Mouse (Mus musculus) layer of hippocampus, postnatal 36 days (tissue): ENCODE data around the gene H2-M11. TPM values are rescaled to one million over a fixed set of nuclear protein-coding genes. Genes with fewer than 3 reads are reported as not detected.

Experiments
- DNase-seq, 2 experiments: peaks; one replicate each; pipeline ENCODE4 v3.0.0; 2022
- total RNA-seq, 2 experiments: library from RNA; stranded (reverse); gene quantifications; 2 replicates each; pipeline ENCODE4 v1.2.3; 2021

Gene H2-M11
- not detected for total RNA-seq

DNA sequence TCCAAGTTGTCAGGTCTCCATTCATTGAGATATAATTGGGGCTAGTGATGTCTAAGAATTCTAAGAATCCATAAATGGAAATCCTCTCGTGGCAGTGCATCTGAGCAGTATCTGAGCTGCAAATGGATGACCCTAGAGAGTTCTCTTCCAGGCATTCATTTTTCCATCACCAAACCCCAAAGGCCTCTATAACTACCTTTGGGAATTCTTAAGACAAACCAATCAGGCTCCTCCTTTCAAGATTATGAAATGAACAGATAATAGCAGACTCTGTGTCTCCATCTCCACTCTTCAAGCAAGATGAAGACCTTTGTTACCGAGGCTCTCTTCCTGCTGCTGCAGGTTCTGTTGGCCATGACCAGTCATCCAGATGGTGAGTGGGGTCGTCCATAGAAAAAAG lies at the start of gene H2-M11:
Gene H2-M11 (plus strand): TSS at position 301 of the 400 bp plus-strand sequence.
- no peak for DNase-seq

DNA sequence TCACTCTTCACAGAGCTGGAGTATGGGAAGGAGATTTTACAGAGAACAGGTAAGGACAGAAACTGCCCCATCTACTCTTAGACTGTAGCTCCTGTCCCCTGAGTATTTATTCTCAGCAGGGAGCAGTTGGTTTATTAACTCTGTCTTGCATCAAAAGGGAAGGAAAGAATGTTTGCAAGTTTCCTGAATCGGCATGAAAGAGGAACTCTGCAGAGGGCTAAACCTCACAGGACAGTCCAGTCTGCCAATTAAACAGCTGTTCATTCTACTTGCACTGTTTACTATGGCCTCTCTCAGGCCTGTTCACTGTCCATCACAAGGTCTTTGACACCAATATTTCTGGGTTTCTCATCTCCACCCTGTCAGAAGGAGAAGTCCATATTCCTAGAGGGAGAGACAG lies 46.4 kb upstream of the H2-M11 start:
- no peak for DNase-seq

DNA sequence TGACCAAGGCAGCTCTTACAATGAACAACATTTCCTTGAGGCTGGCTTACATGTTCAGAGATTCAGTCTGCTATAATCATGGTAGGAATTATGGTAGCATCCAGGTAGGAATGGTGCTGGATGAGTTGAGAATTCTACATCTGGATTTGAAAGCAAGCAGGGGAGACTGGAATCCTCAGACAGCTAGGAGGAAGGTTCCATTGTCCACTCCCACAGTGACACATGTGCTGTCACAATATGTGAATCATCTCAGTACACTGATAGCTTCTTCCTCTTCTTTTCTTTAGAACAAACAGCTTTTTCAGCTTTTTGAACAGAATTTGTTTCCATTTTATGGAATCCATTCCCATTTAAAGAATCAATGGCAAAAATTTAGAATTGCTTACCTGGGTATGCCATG lies 43.0 kb upstream of the H2-M11 start:
- no peak for DNase-seq

Other genes with a start within 250 kb of the H2-M11 start
- not detected for gene H2-M10.1, start 220.9 kb upstream of the H2-M11 start, total RNA-seq
- gene H2-M10.3, start 178.7 kb upstream of the H2-M11 start, total RNA-seq = not detected
- gene H2-M10.4, start 84.7 kb upstream of the H2-M11 start, total RNA-seq = not detected
- not detected for gene H2-M9, start 95.6 kb downstream of the H2-M11 start, total RNA-seq
- not detected for gene H2-M1, start 125.1 kb downstream of the H2-M11 start, total RNA-seq
- gene H2-M10.5, start 225.8 kb downstream of the H2-M11 start, total RNA-seq = not detected